Mouse (Mus musculus): ENCODE measurements around the gene Acaca. TPM values are rescaled to one million over a fixed set of nuclear protein-coding genes. Genes with fewer than 3 reads are reported as not detected.

Gene Acaca
- polyA plus RNA-seq, 1 experiment, result 38.5 TPM

- WGBS, result 56% methylated on average over 3 of the region's 3 CpGs
- DNase-seq, result peak; percentile 25
- TF ChIP-seq POLR2A (IDR thresholded peaks at IDR 0.05; ENCODE audit: low read depth, low read length) (no peak), CTCF (conservative IDR thresholded peaks at IDR 0.05; ENCODE audit: insufficient read depth, insufficient read length, low read depth, low read length) (0 out of 2 replicates have a peak, but pooled peaks have one; percentile 0)
- no peaks in the 10 kb centered on the region for H3K4me1 ChIP-seq (ENCODE audit: control insufficient read depth, insufficient read depth, low read length)
- no peaks in the 10 kb centered on the region; the same call in 1 of the 2 replicates for H3K36me3 ChIP-seq (ENCODE audit: control insufficient read depth, insufficient read depth, low read length)
- no peak overlapping the region for H3K4me3 ChIP-seq (ENCODE audit: insufficient read depth, low read depth, low read length)
- no peak overlapping the region for H3K27ac ChIP-seq (ENCODE audit: insufficient read depth, low read depth, low read length)
- no peaks in the 10 kb centered on the region for H3K27me3 ChIP-seq (replicated peaks; ENCODE audit: control insufficient read depth, insufficient read depth, low read length)
These were observed 135.0 kb downstream of the Acaca start for GRCm38 (mm10) chr11:84264490-84264889.

DNA sequence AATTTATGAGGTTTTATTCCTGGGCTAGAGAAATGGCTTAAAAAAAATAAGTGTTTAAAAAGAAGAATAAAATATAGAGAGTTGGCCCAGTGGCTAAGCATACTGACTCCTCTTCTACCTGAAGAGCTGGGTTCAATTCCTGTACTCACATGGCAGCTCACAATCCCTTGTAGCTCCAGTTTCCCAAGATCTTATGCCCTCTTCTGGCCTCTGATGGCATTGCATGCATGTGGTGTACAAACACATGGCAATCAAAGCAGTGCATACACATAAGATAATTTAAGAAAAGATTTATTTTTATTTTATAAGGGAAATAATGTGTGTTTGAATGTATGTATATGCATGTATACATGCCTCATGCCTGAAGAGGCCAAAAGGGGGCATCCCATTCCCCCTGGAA lies 138.6 kb downstream of the Acaca start:
- TF ChIP-seq CTCF (conservative IDR thresholded peaks at IDR 0.05; ENCODE audit: insufficient read depth, insufficient read length, low read depth, low read length) (peak; percentile 36; the same call in 1 of the 2 replicates), POLR2A (IDR thresholded peaks at IDR 0.05; ENCODE audit: low read depth, low read length) (no peak)
- H3K27ac ChIP-seq (ENCODE audit: insufficient read depth, low read depth, low read length), result no peak overlapping the region
- peak; percentile 15 for DNase-seq
- no peak overlapping the region for H3K4me3 ChIP-seq (ENCODE audit: insufficient read depth, low read depth, low read length)
- H3K36me3 ChIP-seq (ENCODE audit: control insufficient read depth, insufficient read depth, low read length), result no peaks in the 10 kb centered on the region; the same call in 1 of the 2 replicates
- H3K4me1 ChIP-seq (ENCODE audit: control insufficient read depth, insufficient read depth, low read length), result no peaks in the 10 kb centered on the region
- H3K27me3 ChIP-seq (replicated peaks; ENCODE audit: control insufficient read depth, insufficient read depth, low read length), result no peaks in the 10 kb centered on the region

- no peak overlapping the region for H3K27ac ChIP-seq (ENCODE audit: insufficient read depth, low read depth, low read length)
- H3K27me3 ChIP-seq (replicated peaks; ENCODE audit: control insufficient read depth, insufficient read depth, low read length), result no peaks in the 10 kb centered on the region
- H3K4me1 ChIP-seq (ENCODE audit: control insufficient read depth, insufficient read depth, low read length), result no peaks in the 10 kb centered on the region
- no peak overlapping the region for H3K4me3 ChIP-seq (ENCODE audit: insufficient read depth, low read depth, low read length)
- 68% methylated on average over 3 of the region's 3 CpGs for WGBS
- H3K36me3 ChIP-seq (ENCODE audit: control insufficient read depth, insufficient read depth, low read length), result no peaks in the 10 kb centered on the region
- no peak for TF ChIP-seq CTCF (conservative IDR thresholded peaks at IDR 0.05; ENCODE audit: insufficient read depth, insufficient read length, low read depth, low read length)
- no peak for TF ChIP-seq POLR2A (IDR thresholded peaks at IDR 0.05; ENCODE audit: low read depth, low read length)
- DNase-seq, result no peak
These were observed 141.0 kb downstream of the Acaca start for GRCm38 (mm10) chr11:84270511-84270910.

DNA sequence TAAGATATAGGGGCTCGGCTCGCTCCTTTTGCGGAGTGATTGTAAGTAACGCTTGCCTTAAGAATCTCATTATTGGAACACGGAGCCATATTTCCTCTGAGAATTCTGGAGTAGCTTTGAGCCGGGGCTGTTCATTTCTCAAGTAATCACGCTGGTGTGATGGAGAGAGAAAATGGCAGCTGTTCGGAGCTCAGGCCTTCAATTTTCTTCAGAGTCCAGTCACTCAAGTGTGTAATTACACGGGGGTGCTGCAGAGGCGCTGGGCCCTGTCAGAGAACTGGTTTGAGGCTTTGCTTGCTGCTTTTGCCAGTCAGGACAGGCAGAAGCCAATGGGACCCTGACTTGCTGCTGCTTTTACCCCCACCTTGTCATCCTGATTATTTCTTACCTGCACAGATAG lies 142.5 kb downstream of the Acaca start:
- no peaks in the 10 kb centered on the region for H3K27me3 ChIP-seq (replicated peaks; ENCODE audit: control insufficient read depth, insufficient read depth, low read length)
- no peak for DNase-seq
- WGBS, result 76% methylated on average over 10 of the region's 10 CpGs
- no peaks in the 10 kb centered on the region for H3K36me3 ChIP-seq (ENCODE audit: control insufficient read depth, insufficient read depth, low read length)
- H3K4me3 ChIP-seq (ENCODE audit: insufficient read depth, low read depth, low read length), result no peak overlapping the region
- no peak overlapping the region for H3K27ac ChIP-seq (ENCODE audit: insufficient read depth, low read depth, low read length)
- TF ChIP-seq CTCF (conservative IDR thresholded peaks at IDR 0.05; ENCODE audit: insufficient read depth, insufficient read length, low read depth, low read length) (no peak), POLR2A (IDR thresholded peaks at IDR 0.05; ENCODE audit: low read depth, low read length) (no peak)
- no peaks in the 10 kb centered on the region for H3K4me1 ChIP-seq (ENCODE audit: control insufficient read depth, insufficient read depth, low read length)

GRCm38 (mm10) chr11:84272574-84272973 lies 143.1 kb downstream of the Acaca start:
- TF ChIP-seq CTCF (conservative IDR thresholded peaks at IDR 0.05; ENCODE audit: insufficient read depth, insufficient read length, low read depth, low read length), result no peak
- TF ChIP-seq POLR2A (IDR thresholded peaks at IDR 0.05; ENCODE audit: low read depth, low read length), result no peak
- WGBS, result 84% methylated on average over 3 of the region's 3 CpGs

GRCm38 (mm10) chr11:84276979-84277378 lies 147.5 kb downstream of the Acaca start:
- Histone ChIP-seq H3K4me3 (ENCODE audit: insufficient read depth, low read depth, low read length) (no peak overlapping the region), H3K36me3 (ENCODE audit: control insufficient read depth, insufficient read depth, low read length) (peaks cover 2% of the 10 kb centered on the region; the same call in 1 of the 2 replicates), H3K27me3 (replicated peaks; ENCODE audit: control insufficient read depth, insufficient read depth, low read length) (no peaks in the 10 kb centered on the region), H3K4me1 (ENCODE audit: control insufficient read depth, insufficient read depth, low read length) (no peaks in the 10 kb centered on the region), H3K27ac (ENCODE audit: insufficient read depth, low read depth, low read length) (no peak overlapping the region)
- 63% methylated on average over 5 of the region's 5 CpGs for WGBS
- TF ChIP-seq POLR2A (IDR thresholded peaks at IDR 0.05; ENCODE audit: low read depth, low read length) (no peak), CTCF (conservative IDR thresholded peaks at IDR 0.05; ENCODE audit: insufficient read depth, insufficient read length, low read depth, low read length) (no peak)
- DNase-seq, result no peak

More at GRCm38 (mm10) chr11:84272574-84272973, 143.1 kb downstream of the Acaca start:
- DNase-seq, result no peak
- Histone ChIP-seq H3K27ac (ENCODE audit: insufficient read depth, low read depth, low read length) (no peak overlapping the region), H3K4me3 (ENCODE audit: insufficient read depth, low read depth, low read length) (no peak overlapping the region), H3K27me3 (replicated peaks; ENCODE audit: control insufficient read depth, insufficient read depth, low read length) (no peaks in the 10 kb centered on the region), H3K36me3 (ENCODE audit: control insufficient read depth, insufficient read depth, low read length) (no peaks in the 10 kb centered on the region), H3K4me1 (ENCODE audit: control insufficient read depth, insufficient read depth, low read length) (no peaks in the 10 kb centered on the region)

DNA sequence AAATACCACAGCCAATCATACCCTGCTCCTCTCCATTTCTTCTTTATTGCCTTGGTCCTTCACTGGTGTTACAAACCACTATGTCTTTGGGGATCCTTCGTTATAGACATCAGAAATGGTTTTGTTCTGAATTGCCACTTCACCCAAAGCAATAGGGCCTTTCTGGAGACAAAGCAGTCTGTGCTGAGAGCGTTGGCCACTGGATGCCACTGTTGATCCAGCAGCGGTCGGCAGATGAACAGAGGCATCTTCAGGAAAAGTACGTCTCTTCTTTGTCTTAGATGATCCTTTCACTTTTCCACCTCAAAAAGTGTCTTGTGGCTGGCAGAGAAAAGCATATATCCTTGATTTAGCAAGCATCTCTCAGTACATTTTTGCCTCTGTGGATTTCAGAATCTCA lies 151.8 kb downstream of the Acaca start:
- H3K4me1 ChIP-seq (ENCODE audit: control insufficient read depth, insufficient read depth, low read length), result no peaks in the 10 kb centered on the region
- H3K36me3 ChIP-seq (ENCODE audit: control insufficient read depth, insufficient read depth, low read length), result peaks cover 2% of the 10 kb centered on the region; the same call in 1 of the 2 replicates

More for the DNA sequence above, 151.8 kb downstream of the Acaca start:
- WGBS, result 79% methylated on average over 5 of the region's 5 CpGs
- no peak for TF ChIP-seq POLR2A (IDR thresholded peaks at IDR 0.05; ENCODE audit: low read depth, low read length)
- TF ChIP-seq CTCF (conservative IDR thresholded peaks at IDR 0.05; ENCODE audit: insufficient read depth, insufficient read length, low read depth, low read length), result 0 out of 2 replicates have a peak, but pooled peaks have one; percentile 12
- H3K4me3 ChIP-seq (ENCODE audit: insufficient read depth, low read depth, low read length), result no peak overlapping the region
- no peak for DNase-seq
- no peak overlapping the region for H3K27ac ChIP-seq (ENCODE audit: insufficient read depth, low read depth, low read length)
- no peaks in the 10 kb centered on the region for H3K27me3 ChIP-seq (replicated peaks; ENCODE audit: control insufficient read depth, insufficient read depth, low read length)

Data from kidney, adult 2 months (tissue).